Mouse (Mus musculus): ENCODE data around the gene Mpg. TPM values are rescaled to one million over a fixed set of nuclear protein-coding genes. Genes with fewer than 3 reads are reported as not detected.
A peak's percentile ranks its signal among the peaks of the same experiment; 100 is the strongest.

The Mpg gene
- total and polyA plus RNA-seq, 2 experiments from 2014 or later = 29.7 to 31.0 TPM

GRCm38 (mm10) chr11:32219287-32219686 is 7.0 kb upstream of the Mpg start:
- Histone ChIP-seq H3K4me3 (ENCODE audit: low read depth, low read length) (no peak overlapping the region), H3K9ac (no peak overlapping the region), H3K27me3 (ENCODE audit: insufficient read depth, low read length) (peaks cover 12% of the 10 kb centered on the region), H3K4me2 (ENCODE audit: low read depth) (no peak overlapping the region), H3K36me3 (ENCODE audit: insufficient read depth) (no peaks in the 10 kb centered on the region), H3K27ac (ENCODE audit: low read depth, low read length) (no peak overlapping the region), H3K9me3 (ENCODE audit: low read length) (no peaks in the 10 kb centered on the region), H3K4me1 (ENCODE audit: insufficient read depth) (no peaks in the 10 kb centered on the region)
- no peak for TF ChIP-seq CTCF (IDR thresholded peaks at IDR 0.05; ENCODE audit: low read depth)
- DNase-seq (no peak), ATAC-seq (no peak)
- WGBS = 87% methylated on average over 10 of the region's 10 CpGs

GRCm38 (mm10) chr11:32220607-32221224 is 5.6 kb upstream of the Mpg start:
- Histone ChIP-seq H3K9ac (no peak overlapping the region), H3K27ac (ENCODE audit: low read depth, low read length) (no peak overlapping the region), H3K27me3 (ENCODE audit: insufficient read depth, low read length) (peaks cover 12% of the 10 kb centered on the region), H3K9me3 (ENCODE audit: low read length) (no peaks in the 10 kb centered on the region), H3K4me1 (ENCODE audit: insufficient read depth) (no peaks in the 10 kb centered on the region), H3K4me3 (ENCODE audit: low read depth, low read length) (peak overlapping the region; percentile 61), H3K4me2 (ENCODE audit: low read depth) (peak overlapping the region; percentile 99), H3K36me3 (ENCODE audit: insufficient read depth) (no peaks in the 10 kb centered on the region)
- 47% methylated on average over 10 of the region's 10 CpGs for WGBS
- no peak; the same call in 1 of the 2 replicates for ATAC-seq
- DNase-seq = no peak
- TF ChIP-seq CTCF (IDR thresholded peaks at IDR 0.05; ENCODE audit: low read depth) = no peak

- Histone ChIP-seq H3K27ac (ENCODE audit: low read depth, low read length) (peak overlapping the region; percentile 9; the same call in 1 of the 2 replicates), H3K4me2 (ENCODE audit: low read depth) (peak overlapping the region; percentile 99), H3K9ac (peak overlapping the region; percentile 66), H3K4me3 (ENCODE audit: low read depth, low read length) (peak overlapping the region; percentile 61), H3K9me3 (ENCODE audit: low read length) (no peaks in the 10 kb centered on the region), H3K36me3 (ENCODE audit: insufficient read depth) (no peaks in the 10 kb centered on the region), H3K27me3 (ENCODE audit: insufficient read depth, low read length) (peaks cover 12% of the 10 kb centered on the region), H3K4me1 (ENCODE audit: insufficient read depth) (peaks cover 4% of the 10 kb centered on the region; the same call in 1 of the 2 replicates)
- ATAC-seq (no peak; the same call in 1 of the 2 replicates), DNase-seq (no peak)
- WGBS = 4% methylated on average over 41 of the region's 46 CpGs
- no peak for TF ChIP-seq CTCF (IDR thresholded peaks at IDR 0.05; ENCODE audit: low read depth)
These were observed 4.9 kb upstream of the Mpg start for GRCm38 (mm10) chr11:32221225-32221950.

- under 1% methylated on average over 64 of the region's 72 CpGs for WGBS
- H3K9me3 ChIP-seq (ENCODE audit: low read length) = no peaks in the 10 kb centered on the region
- H3K9ac ChIP-seq = peak within 1 kb of the TSS; percentile 66
- H3K4me1 ChIP-seq (ENCODE audit: insufficient read depth) = peaks cover 7% of the 10 kb centered on the region
- H3K4me2 ChIP-seq (ENCODE audit: low read depth) = peak within 1 kb of the TSS; percentile 99
- H3K27ac ChIP-seq (ENCODE audit: low read depth, low read length) = peak within 1 kb of the TSS; percentile 9; the same call in 1 of the 2 replicates
- peak within 1 kb of the TSS; percentile 61 for H3K4me3 ChIP-seq (ENCODE audit: low read depth, low read length)
- H3K27me3 ChIP-seq (ENCODE audit: insufficient read depth, low read length) = peaks cover 12% of the 10 kb centered on the region
- no peak for TF ChIP-seq CTCF (IDR thresholded peaks at IDR 0.05; ENCODE audit: low read depth)
- ATAC-seq = peak; percentile 28
- no peaks in the 10 kb centered on the region for H3K36me3 ChIP-seq (ENCODE audit: insufficient read depth)
- DNase-seq = peak; percentile 50
These were observed 4.3 kb upstream of the Mpg start, which contains the start of gene Rhbdf1 for GRCm38 (mm10) chr11:32221951-32222409. Rhbdf1 (minus strand) TSS chr11:32222300.

- ATAC-seq (no peak), DNase-seq (no peak)
- peak overlapping the region; percentile 99 for H3K4me2 ChIP-seq (ENCODE audit: low read depth)
- TF ChIP-seq CTCF (IDR thresholded peaks at IDR 0.05; ENCODE audit: low read depth) = no peak
- H3K4me3 ChIP-seq (ENCODE audit: low read depth, low read length) = peak overlapping the region; percentile 61
- WGBS = 8% methylated on average over 21 of the region's 21 CpGs
- H3K27ac ChIP-seq (ENCODE audit: low read depth, low read length) = no peak overlapping the region
- H3K9ac ChIP-seq = peak overlapping the region; percentile 66; the same call in 1 of the 2 replicates
- peaks cover 12% of the 10 kb centered on the region for H3K27me3 ChIP-seq (ENCODE audit: insufficient read depth, low read length)
- H3K4me1 ChIP-seq (ENCODE audit: insufficient read depth) = peaks cover 10% of the 10 kb centered on the region
- H3K9me3 ChIP-seq (ENCODE audit: low read length) = no peaks in the 10 kb centered on the region
- no peaks in the 10 kb centered on the region for H3K36me3 ChIP-seq (ENCODE audit: insufficient read depth)
These were observed 3.6 kb upstream of the Mpg start for GRCm38 (mm10) chr11:32222570-32223194.

- no peak overlapping the region for H3K27ac ChIP-seq (ENCODE audit: low read depth, low read length)
- no peaks in the 10 kb centered on the region for H3K36me3 ChIP-seq (ENCODE audit: insufficient read depth)
- ATAC-seq (no peak), DNase-seq (no peak)
- 0 out of 2 replicates have a peak, but pooled peaks have one; percentile 14 for TF ChIP-seq CTCF (IDR thresholded peaks at IDR 0.05; ENCODE audit: low read depth)
- H3K4me3 ChIP-seq (ENCODE audit: low read depth, low read length) = no peak overlapping the region
- no peak overlapping the region for H3K9ac ChIP-seq
- peaks cover 12% of the 10 kb centered on the region for H3K27me3 ChIP-seq (ENCODE audit: insufficient read depth, low read length)
- no peak overlapping the region for H3K4me2 ChIP-seq (ENCODE audit: low read depth)
- H3K4me1 ChIP-seq (ENCODE audit: insufficient read depth) = peaks cover 10% of the 10 kb centered on the region
- H3K9me3 ChIP-seq (ENCODE audit: low read length) = no peaks in the 10 kb centered on the region
- WGBS = 74% methylated on average over 4 of the region's 4 CpGs
These were observed 2.9 kb upstream of the Mpg start for GRCm38 (mm10) chr11:32223297-32223967.
